Mouse (Mus musculus) kidney, postnatal 0 days (tissue): ENCODE data around the gene Abcc10. TPM values are rescaled to one million over a fixed set of nuclear protein-coding genes. Genes with fewer than 3 reads are reported as not detected.

Experiments
- ATAC-seq: fragments of 200-750 bp; cut with Nextera tagmentation; replicated peaks from 2 replicates; pipeline ENCODE4 v1.8.0; 2017; ENCODE audit warnings: low read depth, moderate number of reproducible peaks, moderate TSS enrichment, moderate library complexity; ENCODE audit not compliant: low FRiP score
- DNase-seq: peaks from one replicate; pipeline ENCODE4 v3.0.0-alpha.2; 2016; ENCODE audit warnings: low spot score
- H3K27ac ChIP-seq: fragments of 300-500 bp; sonication (generic); 2 replicates; pipeline ENCODE4 v1.5.1; 2014; ENCODE audit warnings: mild to moderate bottlenecking
- H3K27me3 ChIP-seq: fragments of 300-500 bp; sonication (generic); 2 replicates; pipeline ENCODE4 v1.6.1; 2014; ENCODE audit warnings: low read length, mixed read lengths; ENCODE audit not compliant: insufficient read depth
- H3K36me3 ChIP-seq: fragments of 300-500 bp; sonication (generic); 2 replicates; pipeline ENCODE4 v1.6.1; 2014; ENCODE audit warnings: low read length, mixed read lengths; ENCODE audit not compliant: insufficient read depth
- H3K4me1 ChIP-seq: fragments of 300-500 bp; sonication (generic); replicated peaks from 2 replicates; pipeline ENCODE4 v1.6.1; 2014; ENCODE audit warnings: antibody characterized with exemption, low read length, mixed read lengths; ENCODE audit not compliant: insufficient read depth
- H3K4me2 ChIP-seq: fragments of 300-500 bp; sonication (generic); 2 replicates; pipeline ENCODE4 v1.6.1; 2014; ENCODE audit warnings: mild to moderate bottlenecking, low read length, moderate library complexity, mixed read lengths
- H3K4me3 ChIP-seq: fragments of 300-500 bp; sonication (generic); replicated peaks from 2 replicates; pipeline ENCODE4 v1.5.1; 2014; ENCODE audit warnings: low read depth, low read length
- H3K9ac ChIP-seq: fragments of 300-500 bp; sonication (generic); 2 replicates; pipeline ENCODE4 v1.6.1; 2014; ENCODE audit warnings: low read depth, low read length
- H3K9me3 ChIP-seq: fragments of 300-500 bp; sonication (generic); replicated peaks from 2 replicates; pipeline ENCODE4 v1.6.1; 2016; ENCODE audit warnings: low read length, inconsistent platforms, mixed read lengths
- CTCF ChIP-seq: IDR thresholded peaks from 2 replicates; pipeline ENCODE4 v1.5.1; 2016; ENCODE audit warnings: antibody characterized with exemption, low read depth, mild to moderate bottlenecking, moderate library complexity
- WGBS: fragments of 180-500 bp; shearing (Covaris S2); extraction: QIAGEN DNeasy Blood & Tissue Kit; methylation state at CpG from one replicate; pipeline ENCODE4 v1.1.7; 2014; 5-methylcytosine and 5-hydroxymethylcytosine counted together
- polyA plus RNA-seq: library from polyadenylated mRNA; unstranded; fragments of >200 nt; fragmentation: Nextera tagmentation; extraction: Ambion mirVana; gene quantifications from 2 replicates; pipeline ENCODE4 v1.2.1, GENCODE M21; 2015

Abcc10 gene
- polyA plus RNA-seq, 1 experiment from 2014 or later = 5.4 TPM

GRCm38 (mm10) chr17:46297028-46297363 lies 31.2 kb downstream of the Abcc10 start:
- no peaks in the 10 kb centered on the region for H3K9me3 ChIP-seq
- DNase-seq (no peak), ATAC-seq (no peak)
- peaks cover 33% of the 10 kb centered on the region for H3K27me3 ChIP-seq
- WGBS = 10% methylated on average over 6 of the region's 6 CpGs
- no peak overlapping the region for H3K27ac ChIP-seq
- no peak for TF ChIP-seq CTCF
- peak overlapping the region; percentile 60 for H3K4me3 ChIP-seq
- no peaks in the 10 kb centered on the region for H3K36me3 ChIP-seq
- H3K9ac ChIP-seq = no peak overlapping the region
- peaks cover 4% of the 10 kb centered on the region; the same call in 1 of the 2 replicates for H3K4me1 ChIP-seq
- H3K4me2 ChIP-seq = peak overlapping the region; percentile 99

- Histone ChIP-seq H3K27ac (no peak overlapping the region), H3K4me3 (peak overlapping the region; percentile 60; the same call in 1 of the 2 replicates), H3K4me1 (peaks cover 4% of the 10 kb centered on the region; the same call in 1 of the 2 replicates), H3K36me3 (no peaks in the 10 kb centered on the region), H3K27me3 (peaks cover 33% of the 10 kb centered on the region), H3K9me3 (no peaks in the 10 kb centered on the region), H3K9ac (no peak overlapping the region), H3K4me2 (no peak overlapping the region)
- WGBS = 40% methylated on average over 6 of the region's 6 CpGs
- no peak for ATAC-seq
- no peak for DNase-seq
- TF ChIP-seq CTCF = no peak
These were observed 31.6 kb downstream of the Abcc10 start for GRCm38 (mm10) chr17:46296601-46297000.

GRCm38 (mm10) chr17:46287678-46288095 lies 40.5 kb downstream of the Abcc10 start:
- WGBS = 50% methylated on average over 11 of the region's 11 CpGs
- H3K27ac ChIP-seq = peak overlapping the region; percentile 19; the same call in 1 of the 2 replicates
- peak; percentile 85 for DNase-seq

GRCm38 (mm10) chr17:46285407-46285806 lies 42.7 kb downstream of the Abcc10 start:
- Histone ChIP-seq H3K4me3 (no peak overlapping the region), H3K4me1 (peaks cover 9% of the 10 kb centered on the region; the same call in 1 of the 2 replicates), H3K27me3 (no peaks in the 10 kb centered on the region), H3K4me2 (no peak overlapping the region), H3K9ac (no peak overlapping the region), H3K9me3 (no peaks in the 10 kb centered on the region), H3K27ac (no peak overlapping the region), H3K36me3 (no peaks in the 10 kb centered on the region)
- ATAC-seq (no peak), DNase-seq (no peak)
- whole genome bisulfite sequencing = 58% methylated on average over 6 of the region's 6 CpGs
- TF ChIP-seq CTCF = no peak

More at GRCm38 (mm10) chr17:46287678-46288095, 40.5 kb downstream of the Abcc10 start:
- no peak overlapping the region for H3K9ac ChIP-seq
- H3K9me3 ChIP-seq = no peaks in the 10 kb centered on the region
- H3K4me3 ChIP-seq = no peak overlapping the region
- TF ChIP-seq CTCF = no peak
- ATAC-seq = peak; percentile 56; the same call in 1 of the 2 replicates
- 0 out of 2 replicates have a peak overlapping the region, but pooled peaks have one; percentile 7 for H3K4me2 ChIP-seq
- no peaks in the 10 kb centered on the region for H3K4me1 ChIP-seq
- no peaks in the 10 kb centered on the region for H3K27me3 ChIP-seq
- no peaks in the 10 kb centered on the region for H3K36me3 ChIP-seq

- ATAC-seq (no peak), DNase-seq (no peak)
- Histone ChIP-seq H3K4me1 (peaks cover 9% of the 10 kb centered on the region; the same call in 1 of the 2 replicates), H3K27me3 (no peaks in the 10 kb centered on the region), H3K27ac (no peak overlapping the region), H3K36me3 (no peaks in the 10 kb centered on the region), H3K4me3 (no peak overlapping the region), H3K9me3 (no peaks in the 10 kb centered on the region), H3K9ac (no peak overlapping the region), H3K4me2 (no peak overlapping the region)
- TF ChIP-seq CTCF = no peak
- 24% methylated on average over 7 of the region's 7 CpGs for WGBS
These were observed 43.5 kb downstream of the Abcc10 start for GRCm38 (mm10) chr17:46284653-46285052.

- Histone ChIP-seq H3K27ac (no peak overlapping the region), H3K36me3 (no peaks in the 10 kb centered on the region), H3K9me3 (no peaks in the 10 kb centered on the region), H3K27me3 (no peaks in the 10 kb centered on the region), H3K9ac (no peak overlapping the region), H3K4me1 (peaks cover 9% of the 10 kb centered on the region; the same call in 1 of the 2 replicates), H3K4me2 (no peak overlapping the region), H3K4me3 (no peak overlapping the region)
- no peak for TF ChIP-seq CTCF
- DNase-seq (no peak), ATAC-seq (no peak)
- 66% methylated on average over 8 of the region's 8 CpGs for WGBS
These were observed 44.2 kb downstream of the Abcc10 start for GRCm38 (mm10) chr17:46283911-46284310.

- Histone ChIP-seq H3K27ac (no peak overlapping the region), H3K9ac (peak overlapping the region; percentile 83; the same call in 1 of the 2 replicates), H3K36me3 (0 out of 2 replicates have a peak, but pooled peaks cover 4% of the 10 kb centered on the region)
These were observed 45.0 kb downstream of the Abcc10 start for GRCm38 (mm10) chr17:46283140-46283539.

More at GRCm38 (mm10) chr17:46283140-46283539, 45.0 kb downstream of the Abcc10 start:
- Histone ChIP-seq H3K27me3 (no peaks in the 10 kb centered on the region), H3K9me3 (no peaks in the 10 kb centered on the region), H3K4me2 (peak overlapping the region; percentile 95), H3K4me1 (peaks cover 9% of the 10 kb centered on the region; the same call in 1 of the 2 replicates), H3K4me3 (peak overlapping the region; percentile 61)
- ATAC-seq (peak; percentile 37), DNase-seq (no peak)
- no peak for TF ChIP-seq CTCF
- WGBS = 24% methylated on average over 9 of the region's 9 CpGs
